Mouse (Mus musculus): ENCODE measurements at regions not wholly inside any gene's neighbourhood (a gene's known extent, or its start where the extent isn't known, plus 50 kb on each side); places are given as distances from the start of the nearest gene placed in this dataset.

DNA sequence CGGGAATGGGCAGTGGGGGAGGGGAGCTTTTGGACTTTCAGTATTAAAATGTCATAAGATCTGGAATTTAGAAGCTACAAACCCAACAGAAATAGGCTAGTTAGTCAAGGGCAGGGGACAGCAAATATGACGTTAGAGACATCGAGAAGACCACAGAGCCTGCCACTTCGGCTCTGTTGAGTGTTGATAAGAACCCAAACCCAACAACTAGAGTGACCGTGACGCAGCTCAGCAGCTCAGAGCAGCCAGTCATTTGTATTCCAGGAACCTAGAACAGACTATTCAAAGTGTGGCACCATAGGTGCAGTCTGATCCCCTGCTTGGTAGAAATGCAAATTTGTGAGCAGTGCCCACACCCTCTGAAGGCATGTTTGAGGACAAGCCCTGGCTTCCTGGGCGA is 409.8 kb upstream of the Gm10131 start:
- no peaks in the 10 kb centered on the region for H3K36me3 ChIP-seq (ENCODE audit: control insufficient read depth, insufficient read depth, low read length)

GRCm38 (mm10) chr8:34520664-34521063 is 409.1 kb upstream of the Gm10131 start:
- H3K36me3 ChIP-seq (ENCODE audit: control insufficient read depth, insufficient read depth, low read length): no peaks in the 10 kb centered on the region
- DNase-seq: no peak
- TF ChIP-seq CTCF (conservative IDR thresholded peaks at IDR 0.05; ENCODE audit: insufficient read depth, insufficient read length, low read depth, low read length) (no peak), POLR2A (IDR thresholded peaks at IDR 0.05; ENCODE audit: low read depth, low read length) (no peak)
- no peak overlapping the region for H3K27ac ChIP-seq (ENCODE audit: insufficient read depth, low read depth, low read length)
- no peaks in the 10 kb centered on the region for H3K27me3 ChIP-seq (replicated peaks; ENCODE audit: control insufficient read depth, insufficient read depth, low read length)
- H3K4me3 ChIP-seq (ENCODE audit: insufficient read depth, low read depth, low read length): no peak overlapping the region
- WGBS: 48% methylated on average over 4 of the region's 4 CpGs
- H3K4me1 ChIP-seq (ENCODE audit: control insufficient read depth, insufficient read depth, low read length): no peaks in the 10 kb centered on the region

More for the DNA sequence above, 409.8 kb upstream of the Gm10131 start:
- TF ChIP-seq CTCF (conservative IDR thresholded peaks at IDR 0.05; ENCODE audit: insufficient read depth, insufficient read length, low read depth, low read length) (no peak), POLR2A (IDR thresholded peaks at IDR 0.05; ENCODE audit: low read depth, low read length) (no peak)
- WGBS: 90% methylated on average over 7 of the region's 7 CpGs
- H3K4me1 ChIP-seq (ENCODE audit: control insufficient read depth, insufficient read depth, low read length): no peaks in the 10 kb centered on the region
- H3K27me3 ChIP-seq (replicated peaks; ENCODE audit: control insufficient read depth, insufficient read depth, low read length): no peaks in the 10 kb centered on the region
- H3K27ac ChIP-seq (ENCODE audit: insufficient read depth, low read depth, low read length): no peak overlapping the region
- DNase-seq: no peak
- H3K4me3 ChIP-seq (ENCODE audit: insufficient read depth, low read depth, low read length): no peak overlapping the region

DNA sequence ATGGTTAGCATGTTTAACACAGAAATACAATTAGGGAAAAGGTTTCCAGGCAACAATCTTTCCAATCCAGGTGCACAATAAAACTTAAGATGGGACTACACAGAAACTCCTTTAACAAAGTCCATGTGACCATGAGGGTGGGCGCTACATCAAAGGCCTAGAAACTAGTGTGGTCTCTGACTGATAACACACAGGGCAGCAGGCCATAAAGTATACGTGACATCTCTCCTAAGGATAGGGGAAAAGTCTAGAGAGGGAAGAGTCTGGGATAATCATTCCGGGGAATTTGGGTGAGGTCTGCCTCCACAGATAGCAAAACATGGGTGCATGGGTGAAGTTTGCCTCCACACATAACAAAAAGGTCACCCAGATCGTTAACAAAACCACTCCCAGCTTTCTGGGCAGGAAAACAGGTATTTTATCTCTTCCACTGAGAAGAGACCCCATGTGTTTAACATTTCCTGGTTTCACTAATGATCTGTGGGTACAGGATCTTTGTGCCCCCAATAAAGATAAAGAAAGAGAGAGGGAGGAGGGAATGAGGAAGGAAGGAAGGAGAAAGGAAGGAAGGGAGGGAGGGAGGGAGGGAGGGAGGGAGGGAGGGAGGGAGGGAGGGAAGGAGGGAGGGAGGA is 402.0 kb upstream of the Gm10131 start:
- Histone ChIP-seq H3K4me1 (ENCODE audit: control insufficient read depth, insufficient read depth, low read length) (no peaks in the 10 kb centered on the region), H3K27me3 (replicated peaks; ENCODE audit: control insufficient read depth, insufficient read depth, low read length) (no peaks in the 10 kb centered on the region; the same call in 1 of the 2 replicates), H3K4me3 (ENCODE audit: insufficient read depth, low read depth, low read length) (no peak overlapping the region), H3K36me3 (ENCODE audit: control insufficient read depth, insufficient read depth, low read length) (no peaks in the 10 kb centered on the region), H3K27ac (ENCODE audit: insufficient read depth, low read depth, low read length) (no peak overlapping the region)
- 47% methylated on average over 4 of the region's 4 CpGs for WGBS
- DNase-seq: no peak
- no peak for TF ChIP-seq CTCF (conservative IDR thresholded peaks at IDR 0.05; ENCODE audit: insufficient read depth, insufficient read length, low read depth, low read length)
- TF ChIP-seq POLR2A (IDR thresholded peaks at IDR 0.05; ENCODE audit: low read depth, low read length): no peak

GRCm38 (mm10) chr8:34505829-34506555 is 394.5 kb upstream of the Gm10131 start:
- DNase-seq: peak; percentile 21
- Histone ChIP-seq H3K36me3 (ENCODE audit: control insufficient read depth, insufficient read depth, low read length) (no peaks in the 10 kb centered on the region), H3K27me3 (replicated peaks; ENCODE audit: control insufficient read depth, insufficient read depth, low read length) (no peaks in the 10 kb centered on the region; the same call in 1 of the 2 replicates), H3K4me3 (ENCODE audit: insufficient read depth, low read depth, low read length) (no peak overlapping the region), H3K4me1 (ENCODE audit: control insufficient read depth, insufficient read depth, low read length) (no peaks in the 10 kb centered on the region), H3K27ac (ENCODE audit: insufficient read depth, low read depth, low read length) (no peak overlapping the region)
- TF ChIP-seq POLR2A (IDR thresholded peaks at IDR 0.05; ENCODE audit: low read depth, low read length): no peak
- TF ChIP-seq CTCF (conservative IDR thresholded peaks at IDR 0.05; ENCODE audit: insufficient read depth, insufficient read length, low read depth, low read length): no peak
- WGBS: 22% methylated on average over 15 of the region's 15 CpGs

- H3K4me3 ChIP-seq (ENCODE audit: insufficient read depth, low read depth, low read length): no peak overlapping the region
- 79% methylated on average over 7 of the region's 7 CpGs for WGBS
- no peaks in the 10 kb centered on the region for H3K4me1 ChIP-seq (ENCODE audit: control insufficient read depth, insufficient read depth, low read length)
- H3K27me3 ChIP-seq (replicated peaks; ENCODE audit: control insufficient read depth, insufficient read depth, low read length): no peaks in the 10 kb centered on the region; the same call in 1 of the 2 replicates
- no peaks in the 10 kb centered on the region for H3K36me3 ChIP-seq (ENCODE audit: control insufficient read depth, insufficient read depth, low read length)
- no peak overlapping the region for H3K27ac ChIP-seq (ENCODE audit: insufficient read depth, low read depth, low read length)
- TF ChIP-seq POLR2A (IDR thresholded peaks at IDR 0.05; ENCODE audit: low read depth, low read length) (no peak), CTCF (conservative IDR thresholded peaks at IDR 0.05; ENCODE audit: insufficient read depth, insufficient read length, low read depth, low read length) (no peak)
- DNase-seq: no peak
Measured at GRCm38 (mm10) chr8:34505102-34505501, 393.6 kb upstream of the Gm10131 start.

GRCm38 (mm10) chr8:34502606-34503162 is 391.1 kb upstream of the Gm10131 start:
- Histone ChIP-seq H3K27me3 (replicated peaks; ENCODE audit: control insufficient read depth, insufficient read depth, low read length) (no peaks in the 10 kb centered on the region; the same call in 1 of the 2 replicates), H3K27ac (ENCODE audit: insufficient read depth, low read depth, low read length) (no peak overlapping the region), H3K36me3 (ENCODE audit: control insufficient read depth, insufficient read depth, low read length) (no peaks in the 10 kb centered on the region), H3K4me3 (ENCODE audit: insufficient read depth, low read depth, low read length) (no peak overlapping the region), H3K4me1 (ENCODE audit: control insufficient read depth, insufficient read depth, low read length) (no peaks in the 10 kb centered on the region)
- WGBS: 62% methylated on average over 1 of the region's 1 CpGs
- TF ChIP-seq CTCF (conservative IDR thresholded peaks at IDR 0.05; ENCODE audit: insufficient read depth, insufficient read length, low read depth, low read length) (no peak), POLR2A (IDR thresholded peaks at IDR 0.05; ENCODE audit: low read depth, low read length) (no peak)
- DNase-seq: no peak

GRCm38 (mm10) chr8:34499196-34499595 is 387.7 kb upstream of the Gm10131 start:
- Histone ChIP-seq H3K36me3 (ENCODE audit: control insufficient read depth, insufficient read depth, low read length) (no peaks in the 10 kb centered on the region), H3K4me1 (ENCODE audit: control insufficient read depth, insufficient read depth, low read length) (no peaks in the 10 kb centered on the region), H3K4me3 (ENCODE audit: insufficient read depth, low read depth, low read length) (no peak overlapping the region), H3K27me3 (replicated peaks; ENCODE audit: control insufficient read depth, insufficient read depth, low read length) (no peaks in the 10 kb centered on the region), H3K27ac (ENCODE audit: insufficient read depth, low read depth, low read length) (no peak overlapping the region)
- no peak for DNase-seq
- 42% methylated on average over 3 of the region's 3 CpGs for WGBS
- TF ChIP-seq POLR2A (IDR thresholded peaks at IDR 0.05; ENCODE audit: low read depth, low read length): no peak
- TF ChIP-seq CTCF (conservative IDR thresholded peaks at IDR 0.05; ENCODE audit: insufficient read depth, insufficient read length, low read depth, low read length): no peak
